Mouse (Mus musculus) hindbrain, embryonic 12.5 days (tissue): ENCODE data around the gene 1700030K09Rik. TPM values are rescaled to one million over a fixed set of nuclear protein-coding genes. Genes with fewer than 3 reads are reported as not detected.
A peak's percentile ranks its signal among the peaks of the same experiment; 100 is the strongest.

Source experiments
- ATAC-seq: fragments of 200-750 bp; cut with Nextera tagmentation; 2 replicates; pipeline ENCODE4 v1.8.0; 2017; ENCODE audit warnings: moderate TSS enrichment; ENCODE audit not compliant: low FRiP score
- H3K27ac ChIP-seq: fragments of 300-500 bp; sonication (generic); 2 replicates; pipeline ENCODE4 v1.5.1; 2016; ENCODE audit warnings: mild to moderate bottlenecking
- H3K27me3 ChIP-seq: fragments of 300-500 bp; sonication (generic); 2 replicates; pipeline ENCODE4 v1.6.1; 2016; ENCODE audit warnings: mild to moderate bottlenecking
- H3K36me3 ChIP-seq: fragments of 300-500 bp; sonication (generic); 2 replicates; pipeline ENCODE4 v1.6.1; 2016; ENCODE audit warnings: mild to moderate bottlenecking
- H3K4me1 ChIP-seq: fragments of 300-500 bp; sonication (generic); 2 replicates; pipeline ENCODE4 v1.6.1; 2016
- H3K4me2 ChIP-seq: fragments of 300-500 bp; sonication (generic); replicated peaks from 2 replicates; pipeline ENCODE4 v1.6.1; 2016; ENCODE audit warnings: mild to moderate bottlenecking
- H3K4me3 ChIP-seq: fragments of 300-500 bp; sonication (generic); 2 replicates; pipeline ENCODE4 v1.5.1; 2016; ENCODE audit warnings: mild to moderate bottlenecking
- H3K9ac ChIP-seq: fragments of 300-500 bp; sonication (generic); 2 replicates; pipeline ENCODE4 v1.6.1; 2016; ENCODE audit warnings: mild to moderate bottlenecking, moderate library complexity
- H3K9me3 ChIP-seq: fragments of 300-500 bp; sonication (generic); replicated peaks from 2 replicates; pipeline ENCODE4 v1.6.1; 2016; ENCODE audit warnings: mild to moderate bottlenecking
- WGBS: fragments of 180-500 bp; shearing (Covaris S2); methylation state at CpG from one replicate; pipeline ENCODE4 v1.1.7; 2016; 5-methylcytosine and 5-hydroxymethylcytosine counted together
- polyA plus RNA-seq: library from polyadenylated mRNA; unstranded; fragments of >200 nt; fragmentation: Nextera tagmentation; extraction: Ambion mirVana; gene quantifications from 2 replicates; pipeline ENCODE4 v1.2.1, GENCODE M21; 2016

Gene 1700030K09Rik
- 15.9 and 16.5 TPM in 2 replicates for polyA plus RNA-seq

GRCm38 (mm10) chr8:72443338-72443993 is at the start of gene 1700030K09Rik, which contains the start of gene Calr3:
TSS of gene 1700030K09Rik (plus strand) at chr8:72443880.
TSS of gene Calr3 (minus strand) at chr8:72443870.
- Histone ChIP-seq H3K4me3 (peak within 1 kb of the TSS; percentile 36), H3K27me3 (no peaks in the 10 kb centered on the region), H3K9me3 (no peaks in the 10 kb centered on the region), H3K27ac (no peak within 1 kb of the TSS), H3K9ac (peak within 1 kb of the TSS; percentile 57), H3K36me3 (peaks cover 13% of the 10 kb centered on the region), H3K4me2 (peak within 1 kb of the TSS; percentile 61), H3K4me1 (peaks cover 8% of the 10 kb centered on the region; the same call in 1 of the 2 replicates)
- ATAC-seq = peak; percentile 99
- 4% methylated on average over 34 of the region's 34 CpGs for WGBS

- Histone ChIP-seq H3K4me3 (no peak overlapping the region), H3K36me3 (peaks cover 32% of the 10 kb centered on the region), H3K4me1 (peaks cover 10% of the 10 kb centered on the region; the same call in 1 of the 2 replicates), H3K9ac (no peak overlapping the region), H3K27me3 (no peaks in the 10 kb centered on the region), H3K9me3 (no peaks in the 10 kb centered on the region), H3K27ac (no peak overlapping the region), H3K4me2 (no peak overlapping the region)
- WGBS = 88% methylated on average over 1 of the region's 1 CpGs
- ATAC-seq = no peak
These were observed 42.3 kb upstream of the 1700030K09Rik start for GRCm38 (mm10) chr8:72401381-72401780.

GRCm38 (mm10) chr8:72402981-72403380 is 40.7 kb upstream of the 1700030K09Rik start:
- Histone ChIP-seq H3K4me3 (no peak overlapping the region), H3K4me2 (no peak overlapping the region), H3K4me1 (peaks cover 10% of the 10 kb centered on the region; the same call in 1 of the 2 replicates), H3K27me3 (no peaks in the 10 kb centered on the region), H3K9ac (no peak overlapping the region), H3K36me3 (peaks cover 17% of the 10 kb centered on the region), H3K27ac (no peak overlapping the region), H3K9me3 (no peaks in the 10 kb centered on the region)
- WGBS = 93% methylated on average over 3 of the region's 3 CpGs
- no peak for ATAC-seq

GRCm38 (mm10) chr8:72407878-72408277 is 35.8 kb upstream of the 1700030K09Rik start:
- peaks cover 8% of the 10 kb centered on the region for H3K4me1 ChIP-seq
- 97% methylated on average over 1 of the region's 1 CpGs for WGBS
- H3K27ac ChIP-seq = no peak overlapping the region
- no peaks in the 10 kb centered on the region for H3K9me3 ChIP-seq
- H3K9ac ChIP-seq = no peak overlapping the region
- no peak for ATAC-seq
- peaks cover 12% of the 10 kb centered on the region; the same call in 1 of the 2 replicates for H3K36me3 ChIP-seq
- H3K4me3 ChIP-seq = no peak overlapping the region
- no peaks in the 10 kb centered on the region for H3K27me3 ChIP-seq
- no peak overlapping the region for H3K4me2 ChIP-seq

GRCm38 (mm10) chr8:72409443-72409842 is 34.2 kb upstream of the 1700030K09Rik start:
- Histone ChIP-seq H3K4me1 (peaks cover 8% of the 10 kb centered on the region), H3K9me3 (no peaks in the 10 kb centered on the region), H3K9ac (no peak overlapping the region), H3K27me3 (no peaks in the 10 kb centered on the region), H3K27ac (no peak overlapping the region), H3K4me2 (no peak overlapping the region), H3K36me3 (peaks cover 12% of the 10 kb centered on the region; the same call in 1 of the 2 replicates), H3K4me3 (no peak overlapping the region)
- 55% methylated on average over 3 of the region's 3 CpGs for WGBS
- no peak for ATAC-seq

GRCm38 (mm10) chr8:72413839-72414238 is 29.8 kb upstream of the 1700030K09Rik start:
- no peak; the same call in 1 of the 2 replicates for ATAC-seq

GRCm38 (mm10) chr8:72415252-72415651 is 28.4 kb upstream of the 1700030K09Rik start:
- Histone ChIP-seq H3K36me3 (peaks cover 16% of the 10 kb centered on the region), H3K4me3 (no peak overlapping the region), H3K4me2 (no peak overlapping the region), H3K27me3 (no peaks in the 10 kb centered on the region), H3K9me3 (no peaks in the 10 kb centered on the region), H3K4me1 (peaks cover 35% of the 10 kb centered on the region), H3K9ac (no peak overlapping the region), H3K27ac (no peak overlapping the region)
- WGBS = 74% methylated on average over 2 of the region's 2 CpGs
- ATAC-seq = no peak

More at GRCm38 (mm10) chr8:72413839-72414238, 29.8 kb upstream of the 1700030K09Rik start:
- Histone ChIP-seq H3K9me3 (no peaks in the 10 kb centered on the region), H3K27me3 (no peaks in the 10 kb centered on the region), H3K4me3 (no peak overlapping the region), H3K27ac (no peak overlapping the region), H3K4me2 (no peak overlapping the region), H3K9ac (no peak overlapping the region), H3K36me3 (peaks cover 14% of the 10 kb centered on the region), H3K4me1 (peaks cover 29% of the 10 kb centered on the region)
- 90% methylated on average over 7 of the region's 7 CpGs for WGBS

GRCm38 (mm10) chr8:72418073-72418472 is 25.6 kb upstream of the 1700030K09Rik start:
- H3K4me1 ChIP-seq = peaks cover 41% of the 10 kb centered on the region
- WGBS = 96% methylated on average over 4 of the region's 4 CpGs

GRCm38 (mm10) chr8:72420571-72421361 is 22.9 kb upstream of the 1700030K09Rik start:
- Histone ChIP-seq H3K9ac (peak overlapping the region; percentile 86), H3K4me3 (peak overlapping the region; percentile 78), H3K4me2 (peak overlapping the region; percentile 65), H3K36me3 (peaks cover 4% of the 10 kb centered on the region; the same call in 1 of the 2 replicates), H3K9me3 (no peaks in the 10 kb centered on the region), H3K27me3 (no peaks in the 10 kb centered on the region), H3K4me1 (peaks cover 37% of the 10 kb centered on the region), H3K27ac (peak overlapping the region; percentile 85)
- peak; percentile 81 for ATAC-seq
- 1% methylated on average over 65 of the region's 73 CpGs for WGBS

More at GRCm38 (mm10) chr8:72418073-72418472, 25.6 kb upstream of the 1700030K09Rik start:
- Histone ChIP-seq H3K9me3 (no peaks in the 10 kb centered on the region), H3K27ac (no peak overlapping the region), H3K4me3 (no peak overlapping the region), H3K27me3 (no peaks in the 10 kb centered on the region), H3K36me3 (peaks cover 4% of the 10 kb centered on the region; the same call in 1 of the 2 replicates), H3K9ac (no peak overlapping the region), H3K4me2 (no peak overlapping the region)
- no peak for ATAC-seq

- Histone ChIP-seq H3K27ac (peak within 1 kb of the TSS; percentile 85), H3K4me1 (peaks cover 31% of the 10 kb centered on the region), H3K4me2 (peak within 1 kb of the TSS; percentile 65), H3K36me3 (peaks cover 4% of the 10 kb centered on the region; the same call in 1 of the 2 replicates), H3K4me3 (peak within 1 kb of the TSS; percentile 78), H3K27me3 (no peaks in the 10 kb centered on the region), H3K9ac (peak within 1 kb of the TSS; percentile 86), H3K9me3 (no peaks in the 10 kb centered on the region)
- WGBS = under 1% methylated on average over 48 of the region's 48 CpGs
- ATAC-seq = peak; percentile 98
These were observed 22.0 kb upstream of the 1700030K09Rik start, which contains the start of gene Eps15l1 for GRCm38 (mm10) chr8:72421362-72422335. TSS of gene Eps15l1 (minus strand) at chr8:72421460.

GRCm38 (mm10) chr8:72422926-72423325 is 20.8 kb upstream of the 1700030K09Rik start:
- Histone ChIP-seq H3K4me2 (no peak overlapping the region), H3K4me3 (no peak overlapping the region), H3K9me3 (no peaks in the 10 kb centered on the region), H3K27ac (no peak overlapping the region), H3K9ac (no peak overlapping the region), H3K4me1 (peaks cover 22% of the 10 kb centered on the region), H3K27me3 (no peaks in the 10 kb centered on the region), H3K36me3 (peaks cover 4% of the 10 kb centered on the region; the same call in 1 of the 2 replicates)
- 57% methylated on average over 1 of the region's 1 CpGs for WGBS
- ATAC-seq = no peak
